Mouse (Mus musculus): ENCODE measurements around the gene Slc1a6. TPM values are rescaled to one million over a fixed set of nuclear protein-coding genes. Genes with fewer than 3 reads are reported as not detected.

Gene Slc1a6
- polyA plus RNA-seq (2017; shearing (Covaris generic)), result not detected

GRCm38 (mm10) chr10:78779981-78780651 is at the start of gene Slc1a6:
Gene Slc1a6, plus strand, starts transcription at chr10:78780496.

DNA sequence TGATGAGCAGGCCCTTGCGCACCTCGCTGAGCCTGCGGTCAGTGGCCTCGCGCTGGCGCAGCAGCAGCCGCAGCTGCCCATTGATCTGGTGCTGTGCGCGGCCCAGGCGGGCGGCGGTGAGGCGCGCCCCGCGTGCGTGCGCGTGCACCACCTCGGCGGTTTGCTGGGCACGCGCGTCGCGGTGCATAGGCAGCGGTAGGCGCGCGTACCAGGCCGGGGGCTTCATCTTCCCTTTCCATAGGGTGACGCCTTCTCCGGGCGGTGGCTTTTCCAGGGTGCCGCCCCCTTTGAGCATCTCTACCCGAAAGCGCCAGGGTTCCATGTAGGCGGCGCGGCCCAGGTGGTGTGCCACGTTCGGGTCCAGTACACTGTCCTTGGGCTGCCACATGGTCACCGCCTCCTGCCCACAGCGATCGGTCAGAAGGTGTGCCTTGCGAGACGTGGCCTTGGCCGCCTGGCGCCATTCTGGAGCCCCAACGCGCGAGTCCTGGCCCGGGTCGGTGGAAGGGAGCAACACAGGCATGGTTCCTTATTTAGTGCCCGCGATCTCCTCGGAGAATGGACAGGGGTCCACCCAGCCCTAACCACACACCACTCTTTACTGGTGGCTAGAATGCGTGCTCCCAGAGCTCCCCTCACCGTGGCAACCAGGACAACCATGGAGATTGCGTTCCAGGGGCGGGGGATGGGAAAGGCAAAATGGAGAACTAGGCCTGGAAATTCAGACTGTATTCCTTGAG is 27.7 kb upstream of the Slc1a6 start, which contains the start of gene Ccdc105:
Ccdc105 (minus strand) TSS at position 614 of the 740 bp plus-strand sequence.

DNA sequence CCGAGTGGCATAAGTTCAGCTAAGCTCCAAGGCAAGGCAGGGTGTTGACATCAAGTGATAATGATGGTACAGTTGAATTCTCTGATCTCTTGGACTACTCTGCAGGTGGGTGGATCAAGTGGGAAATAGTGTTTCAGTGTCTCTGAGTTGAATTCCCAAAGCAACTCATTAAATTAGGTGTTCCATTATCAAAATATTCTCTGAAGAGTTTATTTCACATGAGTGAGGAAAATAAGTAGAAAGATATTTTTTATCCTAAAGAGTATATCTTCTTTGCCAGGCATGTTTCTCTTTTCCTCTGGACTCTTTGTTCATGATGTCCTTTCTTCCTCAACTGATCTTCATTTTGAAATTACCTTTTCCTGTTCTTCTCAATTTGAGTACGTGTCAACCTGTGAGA is 71.8 kb downstream of the Slc1a6 start, which contains the start of gene Olfr1356:
Olfr1356 (minus strand) TSS at position 101 of the 400 bp plus-strand sequence.

Other genes starting within 250 kb of the Slc1a6 start
- gene Ilvbl, start 206.2 kb upstream of the Slc1a6 start, polyA plus RNA-seq (2017; shearing (Covaris generic)), result 63.5 TPM
- gene Syde1, start 188.5 kb upstream of the Slc1a6 start, polyA plus RNA-seq (2017; shearing (Covaris generic)), result 0.31 TPM
- not detected for gene Olfr1357, start 162.4 kb upstream of the Slc1a6 start, polyA plus RNA-seq (2017; shearing (Covaris generic))
- not detected for gene Casp14, start 62.2 kb upstream of the Slc1a6 start, polyA plus RNA-seq (2017; shearing (Covaris generic))
- not detected for gene Ccdc105, start 27.4 kb upstream of the Slc1a6 start, polyA plus RNA-seq (2017; shearing (Covaris generic))
- gene Olfr1356, start 71.7 kb downstream of the Slc1a6 start, polyA plus RNA-seq (2017; shearing (Covaris generic)), result not detected
- not detected for gene Olfr1355, start 95.0 kb downstream of the Slc1a6 start, polyA plus RNA-seq (2017; shearing (Covaris generic))
- gene Olfr1354, start 132.7 kb downstream of the Slc1a6 start, polyA plus RNA-seq (2017; shearing (Covaris generic)), result not detected
- gene Olfr8, start 170.1 kb downstream of the Slc1a6 start, polyA plus RNA-seq (2017; shearing (Covaris generic)), result not detected
- gene Olfr1353, start 182.8 kb downstream of the Slc1a6 start, polyA plus RNA-seq (2017; shearing (Covaris generic)), result not detected
- gene Olfr1352, start 200.6 kb downstream of the Slc1a6 start, polyA plus RNA-seq (2017; shearing (Covaris generic)), result not detected
- not detected for gene Olfr1351, start 232.0 kb downstream of the Slc1a6 start, polyA plus RNA-seq (2017; shearing (Covaris generic))
- gene Olfr57, start 248.2 kb downstream of the Slc1a6 start, polyA plus RNA-seq (2017; shearing (Covaris generic)), result not detected